Mouse (Mus musculus) cerebellum, adult 2 months (tissue): ENCODE results near the gene Zfp414.

ENCODE experiments used
- CTCF ChIP-seq: fragments of 200-500 bp; IDR thresholded peaks from 2 replicates; pipeline ENCODE4 v1.5.1; 2011; ENCODE audit warnings: low read depth, mild to moderate bottlenecking, control low read depth, low read length, moderate library complexity, borderline replicate concordance; ENCODE audit not compliant: insufficient read depth
- POLR2A ChIP-seq: fragments of 200-500 bp; IDR thresholded peaks from 2 replicates; pipeline ENCODE4 v1.6.1; 2011; ENCODE audit warnings: low read length, control low read depth, borderline replicate concordance; ENCODE audit not compliant: insufficient read depth

DNA sequence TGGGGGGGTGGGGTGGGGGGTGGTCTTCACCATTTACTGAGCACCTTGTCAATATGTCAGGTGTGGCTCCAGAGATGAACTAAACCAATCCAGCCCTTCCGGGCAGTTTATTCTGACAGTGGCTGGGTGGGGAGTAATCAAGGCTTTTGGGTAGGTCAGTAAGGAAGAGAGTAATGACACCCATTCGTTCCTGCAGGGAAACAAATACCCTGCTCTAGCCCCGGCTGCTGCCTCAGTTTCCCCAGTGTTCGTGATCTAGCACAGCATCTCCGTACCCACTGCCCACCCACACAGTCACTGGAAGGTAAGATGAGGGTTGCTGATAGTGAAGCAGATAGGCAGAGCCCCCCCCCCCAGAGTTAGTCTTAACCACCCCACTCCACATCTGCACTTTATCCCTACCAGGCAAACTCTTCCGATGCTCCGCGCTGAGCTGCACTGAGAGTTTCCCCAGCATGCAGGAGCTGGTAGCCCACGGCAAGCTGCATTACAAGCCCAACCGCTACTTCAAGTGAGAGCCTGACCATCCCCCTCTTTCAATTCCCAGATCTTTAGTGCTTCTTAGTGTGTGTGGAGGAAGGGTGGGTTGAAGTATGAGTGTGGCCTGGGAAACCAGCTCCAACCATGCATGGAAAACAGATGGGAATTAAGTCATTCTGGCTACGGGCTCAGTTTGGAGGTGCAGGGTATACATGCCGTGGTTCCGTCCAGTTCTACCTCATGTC is 1.4 kb downstream of the Zfp414 start:
- TF ChIP-seq POLR2A (no peak), CTCF (no peak)
